Mouse (Mus musculus): Measurements from ENCODE around the gene Defb23. TPM values are rescaled to one million over a fixed set of nuclear protein-coding genes. Genes with fewer than 3 reads are reported as not detected.

Gene Defb23
- not detected for polyA plus RNA-seq (2017; shearing (Covaris generic))

DNA sequence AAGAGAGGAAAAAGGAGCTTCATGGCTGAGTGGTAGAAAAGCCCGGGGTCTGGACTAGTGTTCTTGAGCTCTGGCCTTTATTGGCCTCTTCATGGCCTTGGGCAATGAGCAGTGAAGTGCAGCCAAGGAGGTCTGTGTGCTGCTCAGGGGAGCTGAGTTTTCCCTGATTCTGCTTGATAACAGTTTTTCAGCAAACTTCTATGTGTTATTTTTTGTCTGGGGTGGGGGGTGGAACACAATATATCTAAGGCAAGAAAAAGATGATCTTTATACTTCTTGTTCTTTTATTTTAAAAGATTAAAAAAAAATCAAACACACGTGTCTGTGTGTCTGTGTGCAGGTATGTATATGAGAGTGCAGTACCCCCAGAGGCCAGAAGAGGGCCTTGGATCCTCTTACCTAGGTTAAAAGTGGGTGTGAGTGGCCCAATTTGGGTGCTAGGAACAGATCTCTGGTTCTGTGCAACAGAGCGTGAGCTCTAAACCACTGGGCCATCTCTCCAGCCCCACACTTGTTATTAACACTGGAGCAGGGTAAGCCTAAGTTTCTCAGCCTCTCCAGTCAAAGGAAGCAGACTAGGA lies at the start of gene Defb23:
Defb23 (minus strand) TSS at position 51 of the 581 bp plus-strand sequence.

DNA sequence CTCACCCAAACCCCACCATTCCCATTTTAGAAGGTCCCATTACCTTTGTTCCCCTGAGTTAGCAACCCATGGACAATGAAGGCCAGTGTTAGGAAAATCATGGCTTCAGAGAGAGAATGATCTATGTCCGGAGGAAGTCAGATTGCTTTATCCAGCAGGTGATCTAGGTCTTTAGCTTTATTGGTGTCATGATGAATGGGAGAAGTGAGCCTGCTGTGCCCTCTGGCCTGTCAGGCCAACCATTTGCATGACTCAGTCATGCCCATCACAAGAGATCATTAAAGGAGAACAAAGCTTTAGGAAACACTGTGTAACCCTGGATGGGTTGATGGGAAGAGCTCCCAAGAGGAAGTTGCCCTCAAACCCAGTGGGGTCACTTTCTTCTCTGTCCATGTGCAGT lies 47.2 kb upstream of the Defb23 start, which contains the start of gene Defb26:
Defb26 (minus strand) TSS at position 101 of the 400 bp plus-strand sequence.

DNA sequence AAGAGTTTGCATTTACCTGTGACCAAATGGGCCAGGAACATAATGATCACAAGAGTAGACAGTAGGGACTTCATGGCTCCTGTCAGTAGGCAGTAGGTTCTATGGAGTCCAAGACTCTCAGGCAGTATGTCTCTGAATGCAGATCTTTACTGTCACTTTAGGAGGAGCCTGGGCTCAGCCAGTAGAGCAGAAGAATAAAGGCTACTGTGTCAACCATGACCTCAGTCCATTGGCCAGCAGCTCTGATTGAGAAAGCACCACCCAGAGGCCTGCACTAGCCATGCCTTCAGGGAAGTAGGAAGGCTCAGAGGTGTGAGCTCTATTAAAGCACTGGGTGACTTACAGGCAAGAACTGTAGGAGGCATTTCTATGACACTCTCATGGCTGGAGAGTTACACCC lies 25.6 kb upstream of the Defb23 start, which contains the start of gene Defb22:
Defb22 (minus strand) TSS at position 101 of the 400 bp plus-strand sequence.

DNA sequence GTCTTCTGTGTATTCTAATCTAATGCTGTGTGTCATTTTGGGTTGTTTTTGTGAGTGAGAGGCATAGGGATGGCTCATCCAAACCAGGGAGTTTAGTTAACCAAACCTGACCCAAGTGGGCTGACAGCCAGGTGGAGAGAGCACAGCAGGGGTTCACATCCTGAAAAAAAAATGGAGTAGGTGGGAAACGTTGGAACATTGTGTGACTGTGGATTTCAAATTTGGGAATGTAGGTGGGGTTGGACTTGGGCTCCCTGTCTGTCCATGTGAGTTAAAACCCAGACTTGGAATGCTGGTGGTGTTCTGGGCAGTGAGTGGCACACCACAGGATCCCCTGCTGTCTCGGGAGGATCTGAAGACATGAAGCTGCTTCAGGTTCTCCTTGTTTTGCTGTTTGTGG lies 12.3 kb upstream of the Defb23 start, which contains the start of gene Defb20:
Defb20 (plus strand) TSS at position 301 of the 400 bp plus-strand sequence.

DNA sequence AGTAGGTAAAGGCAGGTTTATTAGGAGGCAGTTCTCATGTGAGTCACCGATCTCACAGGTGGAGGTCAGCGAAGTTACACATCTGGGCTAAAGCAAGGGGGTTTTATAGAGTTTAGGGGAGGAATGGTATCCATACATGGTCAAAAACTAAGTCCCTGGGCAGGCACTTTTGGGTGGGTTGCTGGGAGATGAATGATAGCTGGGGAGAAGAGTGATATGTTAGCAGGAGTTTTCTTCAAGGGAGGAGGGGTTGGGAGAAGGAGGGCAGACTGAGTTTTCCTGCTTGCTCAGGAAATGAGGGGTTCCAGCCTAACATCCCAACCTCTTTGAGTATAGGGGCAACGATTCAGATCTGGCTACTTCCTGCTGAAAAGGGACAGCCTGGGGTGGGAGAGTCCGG lies 49.1 kb downstream of the Defb23 start, which contains the start of gene 6820408C15Rik:
6820408C15Rik (plus strand) TSS at position 301 of the 400 bp plus-strand sequence.

DNA sequence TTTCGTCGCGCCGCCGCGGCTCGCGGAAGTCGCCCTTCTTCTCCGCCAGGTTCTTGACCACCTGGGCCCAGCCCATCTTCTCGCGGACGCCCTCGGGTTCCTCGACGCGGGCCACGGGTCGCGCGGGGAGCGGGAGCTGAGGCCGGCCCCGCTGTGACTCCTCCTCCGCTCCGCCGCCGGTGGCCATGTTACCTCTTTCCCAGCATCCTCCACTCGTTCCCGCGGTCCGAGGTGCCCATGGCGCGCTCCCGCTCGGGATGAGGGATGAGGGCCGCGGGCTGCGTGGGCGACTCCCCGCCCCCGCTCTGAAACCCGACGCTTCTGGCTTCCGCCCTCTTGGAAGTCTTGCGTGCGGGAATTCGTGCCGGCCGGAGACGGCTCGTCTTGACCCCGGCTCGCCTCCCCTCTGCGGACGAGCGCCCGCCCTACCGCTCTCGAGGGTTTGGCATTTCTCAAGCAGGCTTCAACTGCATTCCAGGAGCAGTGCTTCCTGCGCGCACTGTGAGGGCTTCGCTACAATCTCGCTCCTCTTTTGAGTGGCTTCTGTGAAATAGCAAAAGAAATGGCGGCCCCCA lies 49.7 kb downstream of the Defb23 start, which contains the start of gene Zcchc3:
Zcchc3 (minus strand) TSS at position 437 of the 575 bp plus-strand sequence.

Other genes with a start within 250 kb of the Defb23 start
- gene Csnk2a1, start 237.8 kb downstream of the Defb23 start, polyA plus RNA-seq (2017; shearing (Covaris generic)), result 45.2 TPM
- 60.2 TPM for gene Tbc1d20, start 170.8 kb downstream of the Defb23 start, polyA plus RNA-seq (2017; shearing (Covaris generic))
- gene Rbck1, start 132.0 kb downstream of the Defb23 start, polyA plus RNA-seq (2017; shearing (Covaris generic)), result 338 TPM
- gene Trib3, start 120.6 kb downstream of the Defb23 start, polyA plus RNA-seq (2017; shearing (Covaris generic)), result 4.6 TPM
- not detected for gene Nrsn2, start 88.0 kb downstream of the Defb23 start, polyA plus RNA-seq (2017; shearing (Covaris generic))
- gene Sox12, start 66.6 kb downstream of the Defb23 start, polyA plus RNA-seq (2017; shearing (Covaris generic)), result 1.8 TPM
- gene Zcchc3, start 49.6 kb downstream of the Defb23 start, polyA plus RNA-seq (2017; shearing (Covaris generic)), result 2.6 TPM
- gene 6820408C15Rik, start 49.0 kb downstream of the Defb23 start, polyA plus RNA-seq (2017; shearing (Covaris generic)), result 0.14 TPM
- gene Defb20, start 12.4 kb upstream of the Defb23 start, polyA plus RNA-seq (2017; shearing (Covaris generic)), result not detected
- gene Defb22, start 25.5 kb upstream of the Defb23 start, polyA plus RNA-seq (2017; shearing (Covaris generic)), result not detected
- not detected for gene Defb26, start 47.1 kb upstream of the Defb23 start, polyA plus RNA-seq (2017; shearing (Covaris generic))
- gene Defb28, start 53.6 kb upstream of the Defb23 start, polyA plus RNA-seq (2017; shearing (Covaris generic)), result not detected
- gene Defb29, start 75.5 kb upstream of the Defb23 start, polyA plus RNA-seq (2017; shearing (Covaris generic)), result not detected
- gene Gm17416, start 104.7 kb upstream of the Defb23 start, polyA plus RNA-seq (2017; shearing (Covaris generic)), result not detected
- gene Defb21, start 108.1 kb upstream of the Defb23 start, polyA plus RNA-seq (2017; shearing (Covaris generic)), result not detected
- not detected for gene Defb19, start 115.7 kb upstream of the Defb23 start, polyA plus RNA-seq (2017; shearing (Covaris generic))
- not detected for gene Defb45, start 134.8 kb upstream of the Defb23 start, polyA plus RNA-seq (2017; shearing (Covaris generic))
- not detected for gene Defb36, start 139.7 kb upstream of the Defb23 start, polyA plus RNA-seq (2017; shearing (Covaris generic))
- gene Defb25, start 158.4 kb upstream of the Defb23 start, polyA plus RNA-seq (2017; shearing (Covaris generic)), result not detected
- not detected for gene Rem1, start 162.3 kb upstream of the Defb23 start, polyA plus RNA-seq (2017; shearing (Covaris generic))
- 223 TPM for gene H13, start 204.8 kb upstream of the Defb23 start, polyA plus RNA-seq (2017; shearing (Covaris generic))
- gene Mcts2, start 222.4 kb upstream of the Defb23 start, polyA plus RNA-seq (2017; shearing (Covaris generic)), result 5.3 TPM

Data from CD4-positive, CD25-positive, alpha-beta regulatory T cell (primary cell).